Mouse (Mus musculus) erythroblast, embryonic 14.5 days (primary cell): ENCODE results near the gene Srebf2. TPM values are rescaled to one million over a fixed set of nuclear protein-coding genes. Genes with fewer than 3 reads are reported as not detected.

Source experiments
- H3K27me3 ChIP-seq: 2 replicates; pipeline ENCODE4 v1.6.1; 2012; ENCODE audit warnings: inconsistent platforms; ENCODE audit not compliant: control insufficient read depth
- H3K36me3 ChIP-seq: 2 replicates; pipeline ENCODE4 v1.6.1; 2012; ENCODE audit warnings: mild to moderate bottlenecking, inconsistent platforms; ENCODE audit not compliant: control insufficient read depth
- H3K4me1 ChIP-seq: 2 replicates; pipeline ENCODE4 v1.6.1; 2012; ENCODE audit warnings: inconsistent platforms; ENCODE audit not compliant: control insufficient read depth
- H3K4me3 ChIP-seq: replicated peaks from 2 replicates; pipeline ENCODE3; 2012; ENCODE audit warnings: moderate library complexity, mild to moderate bottlenecking, inconsistent platforms
- H3K9me3 ChIP-seq: 2 replicates; pipeline ENCODE4 v1.6.1; 2012; ENCODE audit warnings: low read length, inconsistent platforms, mixed read lengths; ENCODE audit not compliant: control insufficient read depth
- GATA1 ChIP-seq: IDR thresholded peaks from 2 replicates; pipeline ENCODE4 v1.6.1; 2012; ENCODE audit warnings: low read length, inconsistent platforms, mixed read lengths
- TAL1 ChIP-seq: IDR thresholded peaks from 3 replicates; pipeline ENCODE4 v1.6.1; 2012; ENCODE audit warnings: low read length, inconsistent platforms, mixed read lengths
- polyA plus RNA-seq: library from polyadenylated mRNA; stranded (reverse); fragments of >175 nt; gene quantifications from 2 replicates; pipeline ENCODE4 v1.2.3, GENCODE M21; 2012

Srebf2 gene
- polyA plus RNA-seq, 1 experiment, result 17.0 TPM

DNA sequence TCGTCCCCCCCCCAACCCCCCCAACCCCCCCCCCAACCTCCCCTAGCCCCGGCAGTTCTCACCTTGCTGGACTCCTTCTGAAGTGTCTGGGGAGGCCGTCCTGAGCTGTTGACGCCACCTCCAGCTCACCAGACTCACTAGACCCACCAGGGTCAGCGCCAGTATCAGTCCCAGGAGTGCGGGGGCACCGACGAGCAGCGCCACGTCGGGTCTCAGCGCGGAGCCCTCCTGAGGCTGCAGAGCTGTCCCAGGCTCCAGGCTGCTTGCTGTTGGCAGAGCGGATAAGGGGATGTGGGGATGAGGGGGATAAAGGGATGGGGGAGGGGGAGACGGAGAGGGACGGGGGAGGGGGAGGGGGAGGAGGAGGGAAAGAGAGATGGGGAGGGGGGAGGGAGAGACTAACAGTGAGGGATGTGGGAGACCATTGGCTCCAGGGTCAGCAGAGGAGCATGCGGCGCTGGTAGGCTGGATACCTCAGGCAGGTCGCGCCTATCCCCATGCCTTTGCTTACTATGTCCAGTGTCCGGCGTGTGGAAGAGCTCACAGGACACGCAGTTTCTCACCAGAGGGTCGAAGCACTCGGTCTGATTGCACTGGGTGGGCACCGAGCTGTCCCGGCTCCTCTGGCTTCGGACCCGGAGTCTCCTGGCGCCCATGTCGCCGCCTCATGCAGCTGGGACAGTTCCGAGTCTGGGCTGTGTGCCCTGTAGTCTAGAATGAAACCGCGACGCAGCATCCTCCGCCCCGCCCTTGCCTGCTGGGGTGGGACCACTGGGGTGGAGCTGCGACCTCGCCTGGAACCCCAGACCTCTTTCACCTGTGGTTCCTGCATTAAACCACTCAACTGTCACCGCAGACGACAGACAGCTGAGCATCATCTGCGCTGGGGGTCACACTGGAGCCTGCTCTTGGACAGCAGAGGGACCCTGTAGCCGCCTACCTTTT lies 76.9 kb downstream of the Srebf2 start, which contains the start of gene Tnfrsf13c:
Tnfrsf13c (minus strand) TSS at position 713 of the 945 bp plus-strand sequence.
- TF ChIP-seq GATA1 (no peak), TAL1 (no peak)
- H3K4me3 ChIP-seq, result peak within 1 kb of the TSS; percentile 56
- peaks cover 14% of the 10 kb centered on the region for H3K4me1 ChIP-seq
- no peaks in the 10 kb centered on the region for H3K36me3 ChIP-seq
- peaks cover 67% of the 10 kb centered on the region for H3K27me3 ChIP-seq
- H3K9me3 ChIP-seq, result no peaks in the 10 kb centered on the region

DNA sequence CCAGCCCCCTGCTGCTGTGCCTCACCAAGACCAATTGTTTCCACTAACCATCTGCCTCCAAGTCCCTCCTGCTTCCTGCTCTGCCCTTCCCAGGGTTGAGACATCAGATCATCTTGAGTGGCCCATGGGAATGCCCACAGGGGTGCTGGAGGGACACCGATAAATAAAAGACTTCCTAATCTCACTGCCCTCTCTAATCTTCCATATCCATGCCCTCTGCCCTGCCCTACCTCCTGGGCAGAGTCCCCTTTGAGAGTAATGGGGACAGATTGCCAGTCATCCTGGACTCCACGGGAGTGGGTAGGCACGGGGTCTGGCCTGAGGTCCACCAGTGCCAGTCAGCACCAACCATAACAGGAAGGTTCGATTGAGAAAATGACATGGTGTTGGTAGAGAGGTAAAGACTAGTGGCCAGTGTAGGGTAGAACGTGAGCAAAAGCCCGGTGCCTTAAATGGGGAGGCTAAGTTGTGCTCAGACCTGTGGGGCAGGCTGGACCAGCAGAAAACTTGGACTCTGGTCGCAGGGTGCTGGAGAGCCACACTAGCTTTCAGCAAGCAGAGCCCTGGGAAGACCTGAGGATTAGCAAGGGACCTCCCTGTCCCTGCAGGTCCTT lies 77.7 kb downstream of the Srebf2 start:
- Histone ChIP-seq H3K4me1 (peaks cover 20% of the 10 kb centered on the region), H3K27me3 (peaks cover 59% of the 10 kb centered on the region), H3K9me3 (no peaks in the 10 kb centered on the region), H3K36me3 (no peaks in the 10 kb centered on the region), H3K4me3 (no peak overlapping the region)
- TF ChIP-seq TAL1 (no peak), GATA1 (no peak)

DNA sequence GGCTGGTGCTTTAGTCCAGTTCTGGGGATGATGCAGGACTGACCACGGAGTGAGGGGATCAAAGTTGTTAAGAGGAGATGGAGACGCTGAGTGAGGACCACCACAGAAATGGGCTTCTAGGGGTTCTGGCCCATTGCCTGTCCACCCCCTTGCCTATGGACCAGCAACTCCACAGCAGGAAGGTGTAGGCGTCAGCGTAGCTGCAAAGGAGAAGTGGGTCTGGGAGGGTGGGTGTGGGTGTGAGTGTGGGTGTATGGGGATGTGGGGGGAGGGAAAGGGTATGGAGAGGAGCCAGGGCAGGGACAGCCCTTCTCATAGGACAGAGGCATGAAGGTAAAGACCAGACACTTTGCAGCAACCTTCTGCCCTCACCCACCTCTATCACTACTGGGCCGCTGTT lies 78.8 kb downstream of the Srebf2 start:
- Histone ChIP-seq H3K4me3 (no peak overlapping the region), H3K9me3 (no peaks in the 10 kb centered on the region), H3K27me3 (peaks cover 50% of the 10 kb centered on the region), H3K36me3 (no peaks in the 10 kb centered on the region), H3K4me1 (peaks cover 30% of the 10 kb centered on the region)
- TF ChIP-seq GATA1 (no peak), TAL1 (no peak)

DNA sequence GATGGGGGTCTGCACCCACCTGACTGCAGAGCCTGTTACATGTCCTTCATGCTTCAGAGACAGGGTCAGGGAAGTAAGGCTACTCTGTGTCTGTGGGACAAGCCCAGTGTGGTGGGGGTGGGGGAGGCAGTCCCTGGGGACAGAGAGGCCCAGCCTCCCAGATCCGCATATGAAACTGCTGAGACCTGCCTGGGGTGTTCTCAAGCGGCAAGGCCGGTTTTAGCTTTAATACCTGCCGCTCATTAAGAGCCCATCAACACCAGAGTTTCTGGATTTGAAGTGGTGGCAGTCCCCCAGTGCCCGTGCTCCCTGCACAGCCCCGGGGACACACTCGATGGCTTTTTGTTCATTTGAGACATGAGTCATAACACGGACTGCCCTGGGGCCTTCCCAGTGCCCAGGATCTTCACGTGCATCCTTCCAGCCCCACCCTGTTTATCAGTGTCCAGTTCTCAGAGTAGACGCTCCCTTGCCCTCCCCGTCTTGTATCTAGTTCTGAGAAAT lies 82.6 kb downstream of the Srebf2 start:
- no peaks in the 10 kb centered on the region for H3K9me3 ChIP-seq
- H3K27me3 ChIP-seq, result peaks cover 17% of the 10 kb centered on the region
- H3K4me3 ChIP-seq, result no peak overlapping the region
- peaks cover 24% of the 10 kb centered on the region for H3K36me3 ChIP-seq
- TF ChIP-seq GATA1, result no peak
- TF ChIP-seq TAL1, result no peak
- peaks cover 24% of the 10 kb centered on the region for H3K4me1 ChIP-seq

DNA sequence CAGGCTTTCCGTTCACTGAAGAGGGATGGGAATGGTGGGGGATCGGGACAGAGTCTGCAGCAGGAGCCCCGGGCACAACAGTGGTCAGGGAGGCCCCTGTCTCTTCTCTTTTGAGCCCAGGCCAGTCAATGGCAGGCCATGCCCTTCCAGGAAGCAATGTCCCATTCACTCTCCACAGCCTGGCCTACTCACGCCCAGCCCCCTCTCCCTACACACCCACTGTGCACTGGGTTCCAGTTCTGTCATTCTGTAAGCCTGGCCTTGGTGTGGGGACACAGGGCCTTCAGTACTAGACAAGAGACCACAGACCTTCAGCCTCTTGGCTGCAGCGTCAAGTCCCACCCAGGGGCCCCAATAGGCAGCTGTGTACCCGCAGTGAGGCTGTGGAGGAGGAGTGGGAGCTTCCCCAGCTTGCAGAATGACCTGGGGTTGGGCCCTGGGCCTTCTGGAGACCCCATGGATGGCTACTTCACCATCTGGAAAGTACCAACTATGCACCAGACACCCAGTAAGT lies 83.2 kb downstream of the Srebf2 start:
- Histone ChIP-seq H3K4me3 (no peak overlapping the region), H3K36me3 (peaks cover 29% of the 10 kb centered on the region), H3K4me1 (peaks cover 19% of the 10 kb centered on the region), H3K27me3 (peaks cover 11% of the 10 kb centered on the region), H3K9me3 (no peaks in the 10 kb centered on the region)
- no peak for TF ChIP-seq TAL1
- no peak for TF ChIP-seq GATA1

DNA sequence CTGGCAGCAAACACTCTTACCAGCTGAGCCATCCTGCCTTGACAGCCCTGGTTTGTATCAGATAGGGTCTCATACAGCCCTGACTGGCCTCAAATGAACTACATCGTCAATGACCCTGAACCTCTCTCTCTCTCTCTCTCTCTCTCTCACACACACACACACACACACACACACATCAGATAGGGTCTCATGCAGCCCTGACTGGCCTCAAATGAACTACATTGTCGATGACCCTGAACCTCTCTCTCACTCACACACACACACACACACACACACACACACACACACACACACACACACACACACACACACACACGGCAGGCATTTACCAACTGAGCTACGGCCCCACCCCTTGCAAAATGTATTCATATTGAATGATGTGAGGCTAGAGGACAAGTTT lies 84.1 kb downstream of the Srebf2 start:
- peaks cover 38% of the 10 kb centered on the region for H3K36me3 ChIP-seq
- peaks cover 2% of the 10 kb centered on the region for H3K27me3 ChIP-seq
- H3K4me1 ChIP-seq, result peaks cover 22% of the 10 kb centered on the region
- no peak overlapping the region for H3K4me3 ChIP-seq
- no peaks in the 10 kb centered on the region for H3K9me3 ChIP-seq
- no peak for TF ChIP-seq TAL1
- no peak for TF ChIP-seq GATA1

DNA sequence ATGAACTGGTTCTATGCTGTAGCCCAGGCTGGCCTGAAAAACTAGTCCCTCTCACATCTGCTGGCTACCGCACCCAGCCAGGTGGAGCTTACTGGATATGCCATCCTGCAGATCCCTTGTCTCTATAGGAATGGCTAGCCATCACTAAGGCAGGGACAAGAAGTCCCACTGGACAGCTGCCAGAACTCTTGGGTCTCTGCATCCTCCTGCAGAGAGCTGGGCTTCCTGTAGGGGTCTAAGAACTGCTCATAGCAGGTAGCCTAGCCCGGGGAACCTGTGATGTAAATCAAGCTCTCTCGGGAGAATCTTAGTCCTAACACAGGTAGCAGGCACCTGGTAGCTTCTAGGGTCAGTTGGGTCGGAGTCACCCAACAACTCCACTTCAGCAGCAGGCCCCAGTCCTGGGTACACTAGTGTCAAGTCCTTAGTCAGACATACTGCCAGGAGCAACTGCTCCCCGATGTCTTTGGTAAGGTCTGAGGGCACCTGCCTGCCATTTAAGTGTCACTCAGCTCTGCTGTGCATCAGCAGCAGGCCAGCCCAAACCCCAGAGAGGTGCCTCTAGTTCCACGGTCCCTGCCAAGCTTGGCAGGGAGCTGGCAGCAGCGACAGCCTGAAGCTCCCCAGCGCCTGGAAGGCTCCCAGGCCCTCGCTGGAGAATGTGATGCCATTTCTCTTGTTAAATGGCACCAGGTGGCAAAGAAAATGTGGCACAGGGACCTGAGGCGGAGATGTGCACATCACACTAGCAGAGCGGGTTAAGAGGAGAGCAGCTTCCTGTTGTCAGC lies 84.8 kb downstream of the Srebf2 start:
- Histone ChIP-seq H3K4me1 (peaks cover 24% of the 10 kb centered on the region), H3K36me3 (peaks cover 41% of the 10 kb centered on the region), H3K4me3 (no peak overlapping the region), H3K9me3 (no peaks in the 10 kb centered on the region), H3K27me3 (no peaks in the 10 kb centered on the region)
- TF ChIP-seq GATA1 (no peak), TAL1 (no peak)

DNA sequence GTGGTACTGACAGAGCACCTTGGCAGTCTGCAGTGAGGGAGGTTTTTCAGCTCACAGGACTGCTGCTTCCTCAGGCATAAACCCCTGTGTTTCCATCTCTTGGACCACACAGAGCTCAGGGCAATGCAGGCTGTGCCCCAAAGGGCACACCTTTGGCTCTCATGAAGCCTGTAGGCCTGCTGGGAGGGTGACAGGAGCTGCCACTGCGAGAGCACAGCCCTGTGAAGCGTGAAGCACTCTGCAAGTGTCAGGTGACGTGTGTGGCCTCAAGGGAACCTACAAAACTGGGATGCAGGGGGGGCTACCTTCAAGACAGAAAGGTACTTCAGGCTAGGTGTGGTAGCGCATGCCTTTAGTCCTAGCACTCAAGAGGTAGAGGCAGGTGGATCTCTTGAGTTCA lies 85.7 kb downstream of the Srebf2 start:
- Histone ChIP-seq H3K4me3 (no peak overlapping the region), H3K4me1 (peaks cover 24% of the 10 kb centered on the region)
- TF ChIP-seq TAL1 (no peak), GATA1 (no peak)

More for the DNA sequence above, 85.7 kb downstream of the Srebf2 start:
- no peaks in the 10 kb centered on the region for H3K27me3 ChIP-seq
- H3K9me3 ChIP-seq, result no peaks in the 10 kb centered on the region
- peaks cover 48% of the 10 kb centered on the region for H3K36me3 ChIP-seq
